8 mouse cellular contexts compared by ENCODE assay signal in the genomic region with DNA sequence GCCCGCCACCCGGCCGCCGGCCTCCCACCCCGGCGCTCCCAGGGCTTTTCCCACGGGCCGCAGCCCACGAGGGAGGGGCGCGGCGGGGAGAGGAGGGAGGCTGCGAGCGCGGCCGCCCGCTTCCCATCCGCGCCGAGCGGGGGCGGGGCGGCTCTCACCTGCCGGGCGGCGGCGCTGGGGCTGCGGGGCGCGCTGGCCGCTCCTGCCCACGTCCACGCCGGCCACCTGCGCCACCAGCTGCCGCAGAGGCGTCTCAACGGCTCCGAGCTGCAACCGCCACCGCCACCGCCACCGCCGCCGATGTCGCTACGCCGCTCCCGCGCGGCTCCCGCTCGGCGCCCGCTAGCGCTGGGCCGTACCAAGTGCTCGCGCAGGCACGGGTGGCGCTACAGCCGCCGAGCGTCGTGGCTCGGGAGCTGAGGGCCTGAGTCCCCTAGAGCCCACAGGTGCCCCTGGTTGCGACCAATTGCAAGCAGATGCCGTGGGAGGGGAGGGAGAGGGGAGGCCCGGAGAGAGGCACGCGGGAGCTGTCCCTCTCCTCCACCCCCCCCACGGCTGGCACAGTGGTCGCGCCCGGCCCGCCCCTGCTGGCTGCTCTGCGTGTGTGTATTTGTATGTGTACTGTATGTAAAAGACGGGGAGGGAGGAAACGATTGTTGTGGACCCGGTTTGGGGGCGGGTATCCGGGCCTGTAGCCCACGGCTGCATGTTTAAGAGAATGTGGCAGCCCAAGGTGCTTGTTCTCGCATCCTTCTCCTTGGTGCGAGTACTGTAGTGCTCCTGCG. TPM values are rescaled to one million over a fixed set of nuclear protein-coding genes. Genes with fewer than 3 reads are reported as not detected.
DNase-seq lines count a peak whose midpoint lies in the region; ATAC-seq lines count a peak whose summit lies in the region.

A gene (minus strand): TSS at position 343 of the 785 bp plus-strand sequence.

- peak within 1 kb of the TSS; percentile 94 for H3K9ac ChIP-seq in hindbrain, embryonic 12.5 days

- H3K27me3 ChIP-seq in hindbrain, embryonic 12.5 days, result no peaks in the 10 kb centered on the region

- ATAC-seq in hindbrain, embryonic 12.5 days (ENCODE audit: low FRiP score), result peak; percentile 97

- no peaks in the 10 kb centered on the region for H3K9me3 ChIP-seq in hindbrain, embryonic 12.5 days (replicated peaks)

- under 1% methylated on average over 54 of the region's 86 CpGs for WGBS in hindbrain, embryonic 12.5 days

- H3K36me3 ChIP-seq in hindbrain, embryonic 12.5 days, result peaks cover 12% of the 10 kb centered on the region

- H3K4me3 ChIP-seq in hindbrain, embryonic 12.5 days, result peak within 1 kb of the TSS; percentile 78

- peaks cover 24% of the 10 kb centered on the region for H3K4me1 ChIP-seq in hindbrain, embryonic 12.5 days

- H3K4me2 ChIP-seq in hindbrain, embryonic 12.5 days (replicated peaks), result peak within 1 kb of the TSS; percentile 65

- DNase-seq in Muller cell, postnatal 12 days (ENCODE audit: inconsistent ontology term), result peak; percentile 95
- DNase-seq in cerebellum, adult 9-11 months, result peak; percentile 95
- DNase-seq in frontal cortex, postnatal 10 days (ENCODE audit: low spot score in 2 of 2), result peak; percentile 84 to 86
- DNase-seq in layer of hippocampus, postnatal 14 days (ENCODE audit: low spot score in 2 of 2), result peak; percentile 89 to 90
- DNase-seq in lung, postnatal 14 days, result peak; percentile 88
- peak; percentile 80 for DNase-seq in retina, adult 2 months (ENCODE audit: low read depth, low spot score)
- peak; percentile 93 for DNase-seq in thymus, postnatal 36 days

- peak within 1 kb of the TSS; percentile 98 for H3K27ac ChIP-seq in hindbrain, embryonic 12.5 days

RNA-seq across cellular contexts. Expression of the gene that starts here (rescaled TPM):
- polyA plus RNA-seq in hindbrain, embryonic 12.5 days (2016; fragmentation: Nextera tagmentation; extraction: Ambion mirVana), result 364 and 379 TPM in 2 replicates
- 100 to 1,000 TPM; 198 to 203 TPM for total RNA-seq in layer of hippocampus, postnatal 14 days (2021)

Comparison
In these comparisons a context has a peak if more than half of its experiments do, and no peak if none do; other contexts are left out.
1. Peak in every context shown above with its lines: DNase-seq, ATAC-seq, H3K4me3 ChIP-seq and H3K27ac ChIP-seq.